Comparison of ENCODE assay signal across 16 mouse cellular contexts in the genomic region with DNA sequence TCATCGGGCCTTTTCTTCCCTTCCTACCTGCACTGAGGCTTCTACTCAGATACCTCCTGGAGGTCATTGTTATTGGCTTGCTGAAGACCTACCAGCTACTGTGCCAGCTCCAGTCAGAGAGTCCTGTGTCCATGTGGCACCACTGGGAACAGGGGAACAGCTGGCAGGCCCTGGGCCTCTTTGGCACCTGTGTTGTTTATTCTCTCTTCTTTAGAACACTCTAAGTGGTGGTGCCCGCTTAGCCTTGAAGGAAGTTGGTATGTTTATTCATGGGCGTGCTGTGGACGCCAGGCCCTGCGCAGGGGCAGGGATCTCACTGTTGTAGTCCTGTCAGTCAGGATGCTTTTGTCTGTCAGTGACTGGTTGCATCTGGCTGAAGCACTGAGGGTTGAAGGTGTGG.
"Had no signal": no experiment of that assay in that cellular context is flagged by ENCODE, and none has a peak within 500 bp of the region (broad histone marks: within the 10 kb centered on the region; RNA-seq: fewer than 3 reads in every experiment).

No protein-coding gene starts in this region.

- H3K4me3 ChIP-seq: layer of hippocampus, adult 2 months; left cerebral cortex, adult 2 months; liver, embryonic 15.5 days; megakaryocyte, embryonic 14.5 days; midbrain, embryonic 10.5 days; midbrain, embryonic 13.5 days had no signal

- H3K4me1 ChIP-seq: liver, embryonic 15.5 days; midbrain, embryonic 10.5 days; midbrain, embryonic 13.5 days had no signal

- DNase-seq: kidney, adult 18-20 months; kidney, adult 9 months; kidney, postnatal 14 days; kidney, postnatal 4 days; layer of hippocampus, adult 9-11 months; layer of hippocampus, postnatal 36 days; lung, embryonic 14.5 days; thymus, adult 2 months; thymus, postnatal 14 days; thymus, postnatal 4 days had no signal
